Mouse (Mus musculus) forebrain, embryonic 10.5 days (tissue): ENCODE measurements around the gene Med24. TPM values are rescaled to one million over a fixed set of nuclear protein-coding genes. Genes with fewer than 3 reads are reported as not detected.

Experiments
- DNase-seq: peaks from one replicate; pipeline ENCODE4 v3.0.0-alpha.2; 2017; ENCODE audit warnings: low spot score; ENCODE audit errors: extremely low spot score
- H3K27ac ChIP-seq: fragments of 300-500 bp; sonication (generic); 2 replicates; pipeline ENCODE4 v1.5.1; 2016; ENCODE audit warnings: mild to moderate bottlenecking
- H3K27me3 ChIP-seq: fragments of 300-500 bp; sonication (generic); 2 replicates; pipeline ENCODE4 v1.6.1; 2016; ENCODE audit warnings: mild to moderate bottlenecking; ENCODE audit not compliant: poor library complexity, severe bottlenecking
- H3K36me3 ChIP-seq: fragments of 300-500 bp; sonication (generic); replicated peaks from 2 replicates; pipeline ENCODE4 v1.6.1; 2016; ENCODE audit warnings: mild to moderate bottlenecking, moderate library complexity
- H3K4me1 ChIP-seq: fragments of 300-500 bp; sonication (generic); 2 replicates; pipeline ENCODE4 v1.6.1; 2016
- H3K4me3 ChIP-seq: fragments of 300-500 bp; sonication (generic); 2 replicates; pipeline ENCODE4 v1.5.1; 2016; ENCODE audit warnings: mild to moderate bottlenecking, moderate library complexity
- H3K9me3 ChIP-seq: fragments of 300-500 bp; sonication (generic); 2 replicates; pipeline ENCODE4 v1.6.1; 2016; ENCODE audit warnings: mild to moderate bottlenecking, moderate library complexity
- WGBS: fragments of 180-500 bp; shearing (Covaris S2); methylation state at CpG from one replicate; pipeline ENCODE4 v1.1.7; 2016; 5-methylcytosine and 5-hydroxymethylcytosine counted together
- polyA plus RNA-seq: library from polyadenylated mRNA; unstranded; fragments of >200 nt; fragmentation: Nextera tagmentation; extraction: Ambion mirVana; gene quantifications from 2 replicates; pipeline ENCODE4 v1.2.1, GENCODE M21; 2016

Med24 gene
- 69.7 and 77.3 TPM in 2 replicates for polyA plus RNA-seq

- Histone ChIP-seq H3K27ac (peak within 1 kb of the TSS; percentile 88), H3K4me3 (peak within 1 kb of the TSS; percentile 74), H3K9me3 (peaks cover 3% of the 10 kb centered on the region), H3K36me3 (peaks cover 37% of the 10 kb centered on the region), H3K4me1 (peaks cover 10% of the 10 kb centered on the region), H3K27me3 (no peaks in the 10 kb centered on the region)
- peak; percentile 87 for DNase-seq
- under 1% methylated on average over 16 of the region's 16 CpGs for WGBS
Observed at GRCm38 (mm10) chr11:98729119-98729588, at the start of gene Med24. Gene Med24, minus strand, starts transcription at chr11:98729435.

- peaks cover 72% of the 10 kb centered on the region for H3K4me1 ChIP-seq
- no peaks in the 10 kb centered on the region for H3K9me3 ChIP-seq
- no peaks in the 10 kb centered on the region for H3K36me3 ChIP-seq
- no peak overlapping the region for H3K4me3 ChIP-seq
- no peak for DNase-seq
- H3K27me3 ChIP-seq, result 0 out of 2 replicates have a peak, but pooled peaks cover 3% of the 10 kb centered on the region
- H3K27ac ChIP-seq, result peak overlapping the region; percentile 84; the same call in 1 of the 2 replicates
Observed at GRCm38 (mm10) chr11:98777888-98778287, 48.7 kb upstream of the Med24 start.

- peak; percentile 47 for DNase-seq
- Histone ChIP-seq H3K36me3 (no peaks in the 10 kb centered on the region), H3K4me3 (peak overlapping the region; percentile 27), H3K9me3 (no peaks in the 10 kb centered on the region), H3K4me1 (peaks cover 70% of the 10 kb centered on the region), H3K27me3 (0 out of 2 replicates have a peak, but pooled peaks cover 3% of the 10 kb centered on the region), H3K27ac (peak overlapping the region; percentile 84)
- 10% methylated on average over 9 of the region's 9 CpGs for WGBS
Observed at GRCm38 (mm10) chr11:98776843-98777590, 47.8 kb upstream of the Med24 start.

- Histone ChIP-seq H3K4me3 (peak overlapping the region; percentile 55), H3K36me3 (peaks cover 6% of the 10 kb centered on the region), H3K27me3 (0 out of 2 replicates have a peak, but pooled peaks cover 3% of the 10 kb centered on the region), H3K4me1 (peaks cover 62% of the 10 kb centered on the region), H3K9me3 (no peaks in the 10 kb centered on the region), H3K27ac (peak overlapping the region; percentile 84)
- 65% methylated on average over 12 of the region's 12 CpGs for WGBS
- no peak for DNase-seq
Observed at GRCm38 (mm10) chr11:98776052-98776764, 47.0 kb upstream of the Med24 start.

- DNase-seq, result peak; percentile 94
- H3K4me1 ChIP-seq, result peaks cover 59% of the 10 kb centered on the region
- 11% methylated on average over 15 of the region's 15 CpGs for WGBS
- H3K9me3 ChIP-seq, result no peaks in the 10 kb centered on the region
- H3K36me3 ChIP-seq, result peaks cover 13% of the 10 kb centered on the region
- H3K27me3 ChIP-seq, result 0 out of 2 replicates have a peak, but pooled peaks cover 3% of the 10 kb centered on the region
- peak overlapping the region; percentile 55 for H3K4me3 ChIP-seq
- peak overlapping the region; percentile 84 for H3K27ac ChIP-seq
Observed at GRCm38 (mm10) chr11:98775348-98776051, 46.3 kb upstream of the Med24 start.

GRCm38 (mm10) chr11:98774582-98775347 lies 45.5 kb upstream of the Med24 start, which contains the start of gene Nr1d1:
Gene Nr1d1, minus strand, starts transcription at chr11:98775333.
- Histone ChIP-seq H3K27me3 (0 out of 2 replicates have a peak, but pooled peaks cover 3% of the 10 kb centered on the region), H3K4me1 (peaks cover 59% of the 10 kb centered on the region), H3K9me3 (no peaks in the 10 kb centered on the region), H3K36me3 (peaks cover 21% of the 10 kb centered on the region), H3K4me3 (peak within 1 kb of the TSS; percentile 55), H3K27ac (peak within 1 kb of the TSS; percentile 84)
- under 1% methylated on average over 22 of the region's 22 CpGs for WGBS
- DNase-seq, result no peak

GRCm38 (mm10) chr11:98773635-98774295 lies 44.5 kb upstream of the Med24 start:
- H3K4me1 ChIP-seq, result peaks cover 62% of the 10 kb centered on the region
- 0 out of 2 replicates have a peak, but pooled peaks cover 3% of the 10 kb centered on the region for H3K27me3 ChIP-seq
- H3K36me3 ChIP-seq, result peaks cover 30% of the 10 kb centered on the region
- peak overlapping the region; percentile 55 for H3K4me3 ChIP-seq
- peak overlapping the region; percentile 67 for H3K27ac ChIP-seq
- under 1% methylated on average over 37 of the region's 37 CpGs for WGBS
- DNase-seq, result peak; percentile 93
- no peaks in the 10 kb centered on the region for H3K9me3 ChIP-seq

- Histone ChIP-seq H3K36me3 (peaks cover 35% of the 10 kb centered on the region), H3K4me1 (peaks cover 69% of the 10 kb centered on the region), H3K27me3 (0 out of 2 replicates have a peak, but pooled peaks cover 3% of the 10 kb centered on the region), H3K27ac (no peak overlapping the region), H3K9me3 (no peaks in the 10 kb centered on the region), H3K4me3 (no peak overlapping the region)
- WGBS, result 88% methylated on average over 8 of the region's 8 CpGs
- no peak for DNase-seq
Observed at GRCm38 (mm10) chr11:98772667-98773171, 43.5 kb upstream of the Med24 start.

GRCm38 (mm10) chr11:98771844-98772525 lies 42.8 kb upstream of the Med24 start:
- peaks cover 35% of the 10 kb centered on the region for H3K36me3 ChIP-seq
- no peaks in the 10 kb centered on the region for H3K9me3 ChIP-seq
- WGBS, result 97% methylated on average over 11 of the region's 11 CpGs
- H3K4me3 ChIP-seq, result no peak overlapping the region
- H3K27me3 ChIP-seq, result 0 out of 2 replicates have a peak, but pooled peaks cover 3% of the 10 kb centered on the region
- no peak for DNase-seq
- H3K27ac ChIP-seq, result no peak overlapping the region
- H3K4me1 ChIP-seq, result peaks cover 69% of the 10 kb centered on the region

- no peak overlapping the region for H3K4me3 ChIP-seq
- H3K9me3 ChIP-seq, result no peaks in the 10 kb centered on the region
- H3K36me3 ChIP-seq, result peaks cover 36% of the 10 kb centered on the region
- no peak overlapping the region for H3K27ac ChIP-seq
- H3K27me3 ChIP-seq, result 0 out of 2 replicates have a peak, but pooled peaks cover 3% of the 10 kb centered on the region
- DNase-seq, result no peak
- H3K4me1 ChIP-seq, result peaks cover 69% of the 10 kb centered on the region
- WGBS, result 93% methylated on average over 18 of the region's 18 CpGs
Observed at GRCm38 (mm10) chr11:98771131-98771530, 41.9 kb upstream of the Med24 start.
